Mouse (Mus musculus) embryonic facial prominence, embryonic 12.5 days (tissue): ENCODE measurements around the gene Acbd3. TPM values are rescaled to one million over a fixed set of nuclear protein-coding genes. Genes with fewer than 3 reads are reported as not detected.

Experiments used
- ATAC-seq: fragments of 200-750 bp; cut with Nextera tagmentation; 2 replicates; pipeline ENCODE4 v1.8.0; 2017; ENCODE audit not compliant: insufficient number of reproducible peaks, insufficient read depth, low FRiP score, low TSS enrichment
- H3K27ac ChIP-seq: fragments of 300-500 bp; sonication (generic); 2 replicates; pipeline ENCODE4 v1.5.1; 2016; ENCODE audit warnings: mild to moderate bottlenecking
- H3K27me3 ChIP-seq: fragments of 300-500 bp; sonication (generic); 2 replicates; pipeline ENCODE4 v1.6.1; 2016; ENCODE audit warnings: mild to moderate bottlenecking, moderate library complexity
- H3K36me3 ChIP-seq: fragments of 300-500 bp; sonication (generic); 2 replicates; pipeline ENCODE4 v1.6.1; 2016; ENCODE audit warnings: mild to moderate bottlenecking
- H3K4me1 ChIP-seq: fragments of 300-500 bp; sonication (generic); 2 replicates; pipeline ENCODE4 v1.6.1; 2016
- H3K4me2 ChIP-seq: fragments of 300-500 bp; sonication (generic); replicated peaks from 2 replicates; pipeline ENCODE4 v1.6.1; 2016; ENCODE audit warnings: mild to moderate bottlenecking, moderate library complexity
- H3K4me3 ChIP-seq: fragments of 300-500 bp; sonication (generic); 2 replicates; pipeline ENCODE4 v1.5.1; 2016; ENCODE audit warnings: mild to moderate bottlenecking
- H3K9ac ChIP-seq: fragments of 300-500 bp; sonication (generic); 2 replicates; pipeline ENCODE4 v1.6.1; 2016; ENCODE audit warnings: mild to moderate bottlenecking, moderate library complexity
- H3K9me3 ChIP-seq: fragments of 300-500 bp; sonication (generic); 2 replicates; pipeline ENCODE4 v1.6.1; 2016; ENCODE audit warnings: mild to moderate bottlenecking, moderate library complexity
- WGBS: fragments of 180-500 bp; shearing (Covaris S2); methylation state at CpG from one replicate; pipeline ENCODE4 v1.1.7; 2016; 5-methylcytosine and 5-hydroxymethylcytosine counted together
- polyA plus RNA-seq: library from polyadenylated mRNA; unstranded; fragments of >200 nt; fragmentation: Nextera tagmentation; extraction: Ambion mirVana; gene quantifications from 2 replicates; pipeline ENCODE4 v1.2.1, GENCODE M21; 2016

The Acbd3 gene
- polyA plus RNA-seq, 1 experiment from 2014 or later = 29.2 TPM

DNA sequence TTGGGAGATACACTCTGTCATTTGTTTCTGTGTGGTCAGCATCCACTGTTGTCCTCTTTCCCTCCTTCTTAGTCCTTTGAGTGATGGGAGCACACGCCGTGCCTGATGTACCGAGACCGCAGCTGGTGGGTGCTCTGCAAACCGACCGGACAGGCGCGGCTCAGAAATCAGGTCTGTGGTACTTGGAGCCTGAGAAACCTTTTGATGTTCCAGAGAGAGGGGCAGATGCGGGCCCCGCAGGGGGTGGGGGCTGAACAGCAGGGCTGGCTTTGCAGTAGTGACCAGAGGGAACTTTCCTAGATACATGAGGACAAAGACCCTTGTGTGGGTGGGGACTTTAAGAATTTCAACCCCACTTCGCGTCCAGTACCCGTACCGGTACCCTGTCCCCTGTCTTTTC, 37.5 kb downstream of the Acbd3 start:
- 7% methylated on average over 14 of the region's 14 CpGs for WGBS
- 0 out of 2 replicates have a peak, but pooled peaks cover 6% of the 10 kb centered on the region for H3K4me1 ChIP-seq
- peak overlapping the region; percentile 28; the same call in 1 of the 2 replicates for H3K9ac ChIP-seq
- H3K27ac ChIP-seq = no peak overlapping the region
- H3K4me3 ChIP-seq = peak overlapping the region; percentile 39
- no peaks in the 10 kb centered on the region for H3K9me3 ChIP-seq
- H3K36me3 ChIP-seq = no peaks in the 10 kb centered on the region
- peak overlapping the region; percentile 70 for H3K4me2 ChIP-seq
- H3K27me3 ChIP-seq = peaks cover 3% of the 10 kb centered on the region; the same call in 1 of the 2 replicates
- no peak for ATAC-seq

DNA sequence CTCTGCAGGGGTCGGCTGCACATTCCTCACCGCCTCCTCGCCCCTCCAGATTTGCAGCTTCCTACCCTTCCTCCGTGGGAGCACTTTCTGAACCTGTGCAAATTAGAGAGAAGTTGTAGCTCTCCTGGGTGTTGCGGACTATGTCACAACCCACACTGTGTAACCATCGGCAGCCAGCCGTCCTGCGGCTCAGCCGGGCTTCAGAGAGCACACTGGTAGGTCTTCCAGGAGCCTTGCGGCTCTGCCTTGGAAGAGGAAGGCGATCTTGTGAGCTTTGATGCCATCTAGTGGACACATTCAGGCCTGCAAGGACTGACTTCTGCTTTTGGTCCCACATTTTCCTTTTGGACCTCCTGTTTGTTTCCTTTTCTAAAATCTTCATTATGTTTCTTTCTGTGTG, 38.0 kb downstream of the Acbd3 start:
- peak overlapping the region; percentile 28; the same call in 1 of the 2 replicates for H3K9ac ChIP-seq
- no peak overlapping the region for H3K27ac ChIP-seq
- H3K36me3 ChIP-seq = no peaks in the 10 kb centered on the region
- WGBS = 2% methylated on average over 11 of the region's 11 CpGs
- peak overlapping the region; percentile 70 for H3K4me2 ChIP-seq
- peaks cover 10% of the 10 kb centered on the region; the same call in 1 of the 2 replicates for H3K4me1 ChIP-seq
- ATAC-seq = peak; percentile 82
- no peaks in the 10 kb centered on the region for H3K9me3 ChIP-seq
- H3K27me3 ChIP-seq = peaks cover 3% of the 10 kb centered on the region; the same call in 1 of the 2 replicates
- peak overlapping the region; percentile 39 for H3K4me3 ChIP-seq

DNA sequence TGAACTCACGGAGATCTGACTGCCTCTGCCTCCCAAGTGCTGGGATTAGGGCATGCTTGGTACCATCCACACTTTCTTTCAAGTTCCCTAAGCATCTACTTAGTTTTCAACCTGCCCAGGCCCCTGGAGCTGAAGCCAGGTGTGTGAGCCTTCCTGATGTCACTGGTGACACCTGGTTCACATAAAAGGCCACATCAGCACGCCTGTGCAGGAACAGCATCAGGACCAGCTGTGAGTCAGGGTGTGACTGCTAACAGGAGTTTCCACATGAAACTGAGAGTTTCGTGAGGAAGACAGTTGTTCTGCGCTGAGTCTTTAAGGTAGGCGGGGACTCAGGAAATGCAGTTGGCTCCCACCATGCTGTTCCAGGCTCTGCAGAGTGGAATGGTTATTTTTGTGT, 39.5 kb downstream of the Acbd3 start:
- no peaks in the 10 kb centered on the region for H3K36me3 ChIP-seq
- 79% methylated on average over 5 of the region's 5 CpGs for WGBS
- no peak for ATAC-seq

DNA sequence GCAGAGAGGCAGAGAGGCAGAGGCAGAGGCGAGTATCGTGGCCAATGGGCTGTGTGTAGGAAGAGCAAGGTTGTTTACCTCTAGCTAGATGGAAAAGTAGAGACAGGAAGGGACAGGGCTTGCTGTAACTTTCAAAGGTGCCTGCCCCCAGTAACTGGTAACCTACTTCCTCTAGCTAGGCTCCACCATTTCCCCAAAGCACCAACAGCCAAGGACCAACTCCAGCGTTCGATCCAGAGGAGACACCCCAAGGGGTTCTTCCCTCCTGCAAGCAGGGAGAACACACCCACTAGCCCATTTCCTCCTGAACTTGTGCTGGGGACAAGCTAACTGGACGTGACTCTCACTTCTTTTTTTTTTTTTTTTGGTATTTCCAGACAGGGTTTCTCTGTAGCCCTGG, 40.7 kb downstream of the Acbd3 start:
- no peaks in the 10 kb centered on the region for H3K9me3 ChIP-seq
- no peaks in the 10 kb centered on the region for H3K36me3 ChIP-seq
- H3K4me3 ChIP-seq = no peak overlapping the region
- no peak overlapping the region for H3K9ac ChIP-seq
- WGBS = 59% methylated on average over 5 of the region's 5 CpGs
- H3K4me1 ChIP-seq = peaks cover 12% of the 10 kb centered on the region; the same call in 1 of the 2 replicates
- H3K27me3 ChIP-seq = peaks cover 3% of the 10 kb centered on the region; the same call in 1 of the 2 replicates
- H3K4me2 ChIP-seq = no peak overlapping the region
- no peak overlapping the region for H3K27ac ChIP-seq
- no peak for ATAC-seq

More for the DNA sequence above, 39.5 kb downstream of the Acbd3 start:
- Histone ChIP-seq H3K4me2 (no peak overlapping the region), H3K4me3 (no peak overlapping the region), H3K27ac (no peak overlapping the region), H3K27me3 (peaks cover 3% of the 10 kb centered on the region; the same call in 1 of the 2 replicates), H3K9ac (no peak overlapping the region), H3K9me3 (no peaks in the 10 kb centered on the region), H3K4me1 (peaks cover 12% of the 10 kb centered on the region; the same call in 1 of the 2 replicates)

DNA sequence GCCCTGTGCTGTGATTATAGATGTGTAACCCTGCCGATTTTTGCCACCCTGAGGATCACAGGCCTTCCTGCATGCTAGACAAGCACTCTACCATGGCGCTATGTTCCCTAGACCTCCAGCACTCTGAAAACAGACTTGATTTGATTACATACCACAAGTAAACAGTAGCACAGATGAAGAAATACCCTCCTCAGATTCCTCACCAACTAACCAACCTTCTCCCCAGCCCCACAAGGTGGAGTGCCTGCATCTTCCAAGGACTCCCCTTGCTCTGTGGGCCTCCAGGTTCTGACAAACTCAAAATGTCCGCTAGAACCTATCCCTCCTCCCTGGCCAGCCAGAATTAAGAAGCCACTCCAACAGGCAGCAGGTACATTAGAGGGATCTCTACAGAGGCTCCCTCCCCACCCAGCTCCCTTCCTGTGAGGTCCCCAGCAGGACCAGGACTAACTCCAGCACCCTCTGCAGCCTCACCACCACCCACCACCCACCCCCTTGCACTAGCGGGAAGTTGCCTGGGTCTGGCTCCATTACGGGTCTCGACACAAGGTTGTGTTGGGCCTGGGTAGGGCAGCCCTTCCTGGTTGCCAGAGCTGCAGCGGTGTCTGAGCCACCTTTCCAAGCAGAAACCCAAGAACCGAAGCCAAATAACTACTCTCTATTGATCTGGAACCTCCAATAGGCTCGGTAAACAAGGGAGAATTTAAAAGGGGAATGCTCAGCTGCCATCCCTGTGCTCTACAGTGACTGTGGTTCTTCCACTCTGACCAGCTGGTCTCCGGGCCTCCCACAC, 41.9 kb downstream of the Acbd3 start:
- no peak for ATAC-seq
- H3K27ac ChIP-seq = peak overlapping the region; percentile 4

DNA sequence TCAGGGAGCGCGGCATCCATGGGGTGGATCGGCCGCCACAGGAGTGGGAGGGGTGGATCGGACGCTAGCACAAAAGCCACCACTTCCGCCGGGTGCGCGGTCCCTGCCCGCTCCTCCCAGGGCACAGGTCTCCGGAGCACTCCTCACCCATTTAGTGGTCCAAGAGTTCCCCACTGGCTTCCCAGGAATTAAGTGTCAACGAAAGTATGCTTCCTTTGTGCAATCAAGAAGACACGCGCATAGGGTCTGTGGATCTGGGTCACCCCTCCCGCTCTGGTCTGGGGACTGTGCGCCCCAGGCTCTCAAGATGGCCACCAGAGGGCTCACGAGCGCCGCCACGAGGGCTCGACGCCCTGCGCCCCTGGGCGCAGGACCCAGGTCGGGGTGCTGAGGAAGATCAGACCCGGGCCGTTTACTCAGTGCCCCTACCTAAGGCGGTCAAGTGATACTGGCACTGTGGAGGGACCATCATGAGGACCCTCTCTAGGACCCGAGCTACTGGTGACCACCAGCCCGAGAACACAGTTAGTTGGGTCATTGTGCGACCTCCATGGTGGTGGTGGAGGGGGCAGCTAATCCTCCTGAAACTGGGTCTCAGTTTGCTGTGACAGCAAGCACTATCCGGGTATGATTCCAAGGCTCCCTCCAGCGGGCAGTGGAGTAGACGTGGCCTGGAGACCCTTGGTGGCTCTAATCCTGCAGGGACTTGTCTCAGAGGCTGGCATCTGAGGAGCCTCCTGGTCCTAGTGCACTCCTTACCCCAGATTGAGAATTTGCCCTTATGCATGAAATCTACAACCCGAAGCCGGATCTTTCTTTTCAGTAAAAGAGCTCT, 42.7 kb downstream of the Acbd3 start:
- ATAC-seq = peak; percentile 70
- Histone ChIP-seq H3K4me3 (peak overlapping the region; percentile 44), H3K36me3 (no peaks in the 10 kb centered on the region), H3K4me1 (peaks cover 12% of the 10 kb centered on the region; the same call in 1 of the 2 replicates), H3K27me3 (no peaks in the 10 kb centered on the region), H3K27ac (peak overlapping the region; percentile 4), H3K9me3 (no peaks in the 10 kb centered on the region), H3K4me2 (peak overlapping the region; percentile 77), H3K9ac (peak overlapping the region; percentile 60)
- WGBS = 3% methylated on average over 37 of the region's 37 CpGs

More for the DNA sequence above, 41.9 kb downstream of the Acbd3 start:
- H3K36me3 ChIP-seq = no peaks in the 10 kb centered on the region
- H3K9ac ChIP-seq = peak overlapping the region; percentile 60
- 13% methylated on average over 10 of the region's 10 CpGs for WGBS
- H3K27me3 ChIP-seq = peaks cover 3% of the 10 kb centered on the region; the same call in 1 of the 2 replicates
- H3K9me3 ChIP-seq = no peaks in the 10 kb centered on the region
- H3K4me2 ChIP-seq = peak overlapping the region; percentile 77
- H3K4me1 ChIP-seq = peaks cover 12% of the 10 kb centered on the region; the same call in 1 of the 2 replicates
- peak overlapping the region; percentile 44 for H3K4me3 ChIP-seq

DNA sequence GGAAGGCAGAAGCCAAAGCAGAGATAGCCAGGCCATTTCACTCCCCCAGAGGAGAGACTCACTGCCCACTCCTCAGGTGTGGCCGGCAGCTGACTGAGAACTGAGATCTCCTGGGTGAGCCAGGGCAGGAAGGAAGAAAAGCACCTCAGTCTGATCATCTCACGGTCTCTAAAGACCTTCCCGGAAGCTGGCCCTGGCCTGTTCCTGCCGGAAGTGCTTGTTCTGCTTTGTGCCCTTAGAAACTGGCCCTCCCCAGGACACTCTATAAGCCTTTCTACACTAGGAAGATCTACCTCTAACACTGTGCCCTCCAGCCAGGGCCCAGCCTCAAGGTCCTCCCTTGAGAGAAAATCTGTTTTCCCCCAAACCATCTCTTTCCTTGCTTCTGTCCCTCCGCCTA, 45.5 kb downstream of the Acbd3 start:
- Histone ChIP-seq H3K36me3 (no peaks in the 10 kb centered on the region), H3K4me3 (no peak overlapping the region)
- no peak for ATAC-seq

DNA sequence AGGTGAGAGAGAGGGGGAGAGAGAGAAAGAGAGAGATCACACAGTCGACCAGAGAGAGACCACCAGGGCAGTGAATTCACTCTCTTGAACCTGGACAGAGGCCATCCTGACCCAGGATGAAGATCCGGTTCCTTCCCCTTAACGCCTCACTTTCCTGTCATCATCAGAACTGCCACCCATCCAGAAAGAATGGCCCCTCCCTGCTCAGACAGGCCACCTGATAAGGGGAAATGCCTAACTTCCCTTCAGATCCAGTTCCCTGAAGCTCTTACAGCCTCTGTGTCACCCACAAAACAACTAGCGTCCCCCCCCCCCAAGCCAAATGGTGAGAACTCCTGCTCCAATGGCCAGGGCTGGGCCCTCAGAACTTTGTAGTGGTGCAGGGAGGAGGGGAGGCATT, 45.9 kb downstream of the Acbd3 start:
- Histone ChIP-seq H3K4me2 (no peak overlapping the region), H3K27ac (no peak overlapping the region), H3K4me1 (peaks cover 24% of the 10 kb centered on the region), H3K4me3 (no peak overlapping the region), H3K9me3 (peaks cover 3% of the 10 kb centered on the region; the same call in 1 of the 2 replicates), H3K27me3 (no peaks in the 10 kb centered on the region), H3K9ac (no peak overlapping the region), H3K36me3 (no peaks in the 10 kb centered on the region)
- ATAC-seq = no peak
- 67% methylated on average over 4 of the region's 4 CpGs for WGBS

More for the DNA sequence above, 45.5 kb downstream of the Acbd3 start:
- Histone ChIP-seq H3K9ac (no peak overlapping the region), H3K27ac (no peak overlapping the region), H3K9me3 (peaks cover 3% of the 10 kb centered on the region; the same call in 1 of the 2 replicates), H3K4me1 (peaks cover 20% of the 10 kb centered on the region), H3K27me3 (no peaks in the 10 kb centered on the region), H3K4me2 (no peak overlapping the region)
- WGBS = 82% methylated on average over 5 of the region's 5 CpGs

DNA sequence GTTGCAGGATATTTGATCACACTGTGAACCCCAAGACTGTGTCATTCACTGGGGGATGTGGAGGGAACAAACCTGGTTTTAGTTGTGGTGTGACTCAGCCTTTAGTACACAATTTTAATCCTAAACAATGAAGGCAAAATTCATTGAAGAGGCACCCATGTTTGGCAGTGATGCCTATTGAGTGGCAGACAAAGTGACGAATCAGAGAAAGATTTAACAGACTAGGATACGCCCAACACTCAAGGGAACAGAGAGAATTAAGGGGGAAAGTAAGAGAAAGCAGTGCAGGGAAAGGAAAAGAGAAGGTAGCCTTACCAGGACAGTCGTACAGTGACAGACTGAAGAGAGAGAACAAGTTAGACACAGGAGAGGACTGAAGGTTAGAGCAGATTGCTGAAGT, 46.4 kb downstream of the Acbd3 start:
- Histone ChIP-seq H3K9me3 (peaks cover 3% of the 10 kb centered on the region; the same call in 1 of the 2 replicates), H3K4me2 (no peak overlapping the region), H3K9ac (no peak overlapping the region), H3K4me1 (peaks cover 28% of the 10 kb centered on the region), H3K27me3 (no peaks in the 10 kb centered on the region), H3K4me3 (no peak overlapping the region), H3K27ac (no peak overlapping the region), H3K36me3 (no peaks in the 10 kb centered on the region)
- 86% methylated on average over 3 of the region's 3 CpGs for WGBS
- ATAC-seq = no peak

DNA sequence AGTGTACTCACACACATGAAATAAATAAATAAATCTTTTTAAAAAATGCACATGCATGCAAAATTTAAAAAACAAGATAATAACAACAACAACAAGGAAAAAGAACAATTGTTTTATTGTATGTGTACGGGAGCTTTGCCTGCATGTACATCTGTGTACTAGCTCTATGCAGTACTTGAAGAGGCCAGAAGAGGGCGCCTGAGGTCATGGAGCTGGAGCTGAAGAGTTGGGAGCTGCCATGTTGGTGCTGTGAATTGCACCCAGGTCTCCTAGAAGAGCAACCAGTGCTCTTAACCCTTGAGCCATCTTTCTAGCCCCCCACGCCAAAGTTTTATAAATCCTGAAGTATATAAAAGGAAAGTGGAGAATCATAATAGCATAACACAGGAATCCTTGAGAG, 48.8 kb downstream of the Acbd3 start:
- 61% methylated on average over 3 of the region's 3 CpGs for WGBS
- Histone ChIP-seq H3K27ac (no peak overlapping the region), H3K4me1 (peaks cover 19% of the 10 kb centered on the region; the same call in 1 of the 2 replicates), H3K4me2 (no peak overlapping the region), H3K9ac (no peak overlapping the region), H3K36me3 (no peaks in the 10 kb centered on the region), H3K9me3 (peaks cover 3% of the 10 kb centered on the region; the same call in 1 of the 2 replicates), H3K27me3 (no peaks in the 10 kb centered on the region), H3K4me3 (no peak overlapping the region)
- no peak for ATAC-seq

DNA sequence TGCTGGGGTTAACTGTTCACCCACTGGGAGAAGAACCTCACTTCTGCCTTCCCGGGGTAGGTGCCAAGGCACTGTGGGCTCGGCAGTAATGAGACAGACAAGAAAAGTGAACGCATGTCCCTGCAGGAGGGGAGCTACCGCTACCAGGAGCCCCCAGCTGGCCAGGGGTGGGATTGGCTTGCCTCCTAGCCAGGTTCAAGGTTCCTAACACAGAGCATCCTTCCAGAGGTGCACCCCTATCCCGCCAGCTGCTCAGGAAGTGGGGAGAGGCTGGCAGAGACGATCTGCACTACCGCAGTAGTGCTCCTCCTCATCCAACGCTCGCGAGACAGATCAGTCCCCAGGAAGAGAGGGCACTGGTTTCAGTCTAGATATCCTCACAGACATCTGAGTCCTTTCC, 49.5 kb downstream of the Acbd3 start:
- WGBS = 84% methylated on average over 10 of the region's 10 CpGs
- Histone ChIP-seq H3K4me2 (no peak overlapping the region), H3K27ac (no peak overlapping the region), H3K4me3 (no peak overlapping the region), H3K9ac (no peak overlapping the region), H3K9me3 (peaks cover 3% of the 10 kb centered on the region; the same call in 1 of the 2 replicates), H3K36me3 (no peaks in the 10 kb centered on the region), H3K27me3 (no peaks in the 10 kb centered on the region), H3K4me1 (peaks cover 19% of the 10 kb centered on the region; the same call in 1 of the 2 replicates)
- no peak for ATAC-seq
